Mouse (Mus musculus): ENCODE data around the gene Cbx5. TPM values are rescaled to one million over a fixed set of nuclear protein-coding genes. Genes with fewer than 3 reads are reported as not detected.
A peak's percentile ranks its signal among the peaks of the same experiment; 100 is the strongest.

Gene Cbx5
- polyA plus RNA-seq, 1 experiment from 2014 or later: 124 TPM

GRCm38 (mm10) chr15:103228904-103229303 lies 10.7 kb downstream of the Cbx5 start:
- Histone ChIP-seq H3K27me3 (no peaks in the 10 kb centered on the region), H3K4me2 (no peak overlapping the region), H3K9ac (no peak overlapping the region), H3K9me3 (replicated peaks) (no peaks in the 10 kb centered on the region), H3K4me3 (replicated peaks) (no peak overlapping the region), H3K4me1 (peaks cover 17% of the 10 kb centered on the region; the same call in 1 of the 2 replicates), H3K36me3 (peaks cover 7% of the 10 kb centered on the region; the same call in 1 of the 2 replicates), H3K27ac (peak overlapping the region; percentile 73)
- WGBS: 69% methylated on average over 2 of the region's 2 CpGs
- ATAC-seq (replicated peaks; ENCODE audit: low FRiP score): no peak

GRCm38 (mm10) chr15:103227572-103227971 lies 12.0 kb downstream of the Cbx5 start:
- Histone ChIP-seq H3K4me3 (replicated peaks) (no peak overlapping the region), H3K27ac (0 out of 2 replicates have a peak overlapping the region, but pooled peaks have one; percentile 20), H3K4me1 (peaks cover 17% of the 10 kb centered on the region; the same call in 1 of the 2 replicates), H3K4me2 (no peak overlapping the region), H3K9ac (no peak overlapping the region), H3K27me3 (no peaks in the 10 kb centered on the region), H3K9me3 (replicated peaks) (no peaks in the 10 kb centered on the region), H3K36me3 (0 out of 2 replicates have a peak, but pooled peaks cover 3% of the 10 kb centered on the region)
- WGBS: 71% methylated on average over 2 of the region's 2 CpGs
- no peak for ATAC-seq (replicated peaks; ENCODE audit: low FRiP score)

- no peaks in the 10 kb centered on the region for H3K27me3 ChIP-seq
- no peak overlapping the region for H3K4me3 ChIP-seq (replicated peaks)
- no peak overlapping the region for H3K9ac ChIP-seq
- no peak overlapping the region for H3K4me2 ChIP-seq
- 0 out of 2 replicates have a peak, but pooled peaks cover 3% of the 10 kb centered on the region for H3K36me3 ChIP-seq
- H3K27ac ChIP-seq: no peak overlapping the region
- H3K4me1 ChIP-seq: peaks cover 17% of the 10 kb centered on the region; the same call in 1 of the 2 replicates
- no peak for ATAC-seq (replicated peaks; ENCODE audit: low FRiP score)
- 76% methylated on average over 3 of the region's 3 CpGs for WGBS
- H3K9me3 ChIP-seq (replicated peaks): no peaks in the 10 kb centered on the region
Measured at GRCm38 (mm10) chr15:103227022-103227421, 12.6 kb downstream of the Cbx5 start.

GRCm38 (mm10) chr15:103224161-103224560 lies 15.5 kb downstream of the Cbx5 start:
- no peaks in the 10 kb centered on the region for H3K27me3 ChIP-seq
- H3K36me3 ChIP-seq: 0 out of 2 replicates have a peak, but pooled peaks cover 8% of the 10 kb centered on the region
- H3K9me3 ChIP-seq (replicated peaks): no peaks in the 10 kb centered on the region
- no peak overlapping the region for H3K27ac ChIP-seq
- no peak overlapping the region for H3K9ac ChIP-seq
- H3K4me1 ChIP-seq: peaks cover 24% of the 10 kb centered on the region
- no peak overlapping the region for H3K4me3 ChIP-seq (replicated peaks)
- H3K4me2 ChIP-seq: no peak overlapping the region
- 83% methylated on average over 2 of the region's 2 CpGs for WGBS
- no peak for ATAC-seq (replicated peaks; ENCODE audit: low FRiP score)

- H3K9ac ChIP-seq: no peak overlapping the region
- no peak for ATAC-seq (replicated peaks; ENCODE audit: low FRiP score)
- no peaks in the 10 kb centered on the region for H3K9me3 ChIP-seq (replicated peaks)
- 73% methylated on average over 1 of the region's 1 CpGs for WGBS
- peak overlapping the region; percentile 72 for H3K27ac ChIP-seq
- H3K4me2 ChIP-seq: no peak overlapping the region
- peaks cover 24% of the 10 kb centered on the region for H3K4me1 ChIP-seq
- H3K36me3 ChIP-seq: 0 out of 2 replicates have a peak, but pooled peaks cover 11% of the 10 kb centered on the region
- no peaks in the 10 kb centered on the region for H3K27me3 ChIP-seq
- H3K4me3 ChIP-seq (replicated peaks): no peak overlapping the region
Measured at GRCm38 (mm10) chr15:103221386-103221785, 18.2 kb downstream of the Cbx5 start.

GRCm38 (mm10) chr15:103220785-103221184 lies 18.8 kb downstream of the Cbx5 start:
- 0 out of 2 replicates have a peak, but pooled peaks cover 11% of the 10 kb centered on the region for H3K36me3 ChIP-seq
- 18% methylated on average over 3 of the region's 3 CpGs for WGBS
- peaks cover 29% of the 10 kb centered on the region for H3K4me1 ChIP-seq
- H3K4me2 ChIP-seq: no peak overlapping the region
- H3K4me3 ChIP-seq (replicated peaks): no peak overlapping the region
- no peaks in the 10 kb centered on the region for H3K9me3 ChIP-seq (replicated peaks)
- H3K27ac ChIP-seq: peak overlapping the region; percentile 72
- 0 out of 2 replicates have a peak, but pooled peaks have one; percentile 36 for ATAC-seq (replicated peaks; ENCODE audit: low FRiP score)
- no peak overlapping the region for H3K9ac ChIP-seq
- H3K27me3 ChIP-seq: no peaks in the 10 kb centered on the region

- Histone ChIP-seq H3K27ac (peak overlapping the region; percentile 96), H3K27me3 (no peaks in the 10 kb centered on the region), H3K4me2 (peak overlapping the region; percentile 69), H3K9me3 (replicated peaks) (no peaks in the 10 kb centered on the region), H3K9ac (0 out of 2 replicates have a peak overlapping the region, but pooled peaks have one; percentile 40), H3K36me3 (peaks cover 29% of the 10 kb centered on the region), H3K4me1 (peaks cover 45% of the 10 kb centered on the region), H3K4me3 (replicated peaks) (peak overlapping the region; percentile 46; the same call in 1 of the 2 replicates)
- ATAC-seq (replicated peaks; ENCODE audit: low FRiP score): 0 out of 2 replicates have a peak, but pooled peaks have one; percentile 8
- 38% methylated on average over 2 of the region's 2 CpGs for WGBS
Measured at GRCm38 (mm10) chr15:103216052-103216451, 23.6 kb downstream of the Cbx5 start.

GRCm38 (mm10) chr15:103214971-103215907 lies 24.4 kb downstream of the Cbx5 start:
- peak; percentile 97 for ATAC-seq (replicated peaks; ENCODE audit: low FRiP score)
- H3K27ac ChIP-seq: peak overlapping the region; percentile 96
- WGBS: under 1% methylated on average over 15 of the region's 15 CpGs
- H3K36me3 ChIP-seq: peaks cover 34% of the 10 kb centered on the region
- no peaks in the 10 kb centered on the region for H3K27me3 ChIP-seq
- peak overlapping the region; percentile 46 for H3K4me3 ChIP-seq (replicated peaks)
- peak overlapping the region; percentile 40 for H3K9ac ChIP-seq
- peak overlapping the region; percentile 69 for H3K4me2 ChIP-seq
- peaks cover 37% of the 10 kb centered on the region for H3K4me1 ChIP-seq
- H3K9me3 ChIP-seq (replicated peaks): no peaks in the 10 kb centered on the region

GRCm38 (mm10) chr15:103214149-103214548 lies 25.5 kb downstream of the Cbx5 start:
- Histone ChIP-seq H3K27ac (peak overlapping the region; percentile 69), H3K9me3 (replicated peaks) (no peaks in the 10 kb centered on the region), H3K36me3 (peaks cover 43% of the 10 kb centered on the region), H3K4me1 (peaks cover 36% of the 10 kb centered on the region), H3K9ac (no peak overlapping the region; the same call in 1 of the 2 replicates), H3K27me3 (no peaks in the 10 kb centered on the region), H3K4me3 (replicated peaks) (peak overlapping the region; percentile 19), H3K4me2 (peak overlapping the region; percentile 39)
- WGBS: 47% methylated on average over 2 of the region's 2 CpGs
- ATAC-seq (replicated peaks; ENCODE audit: low FRiP score): no peak

- H3K9me3 ChIP-seq (replicated peaks): no peaks in the 10 kb centered on the region
- no peaks in the 10 kb centered on the region for H3K27me3 ChIP-seq
- H3K36me3 ChIP-seq: peaks cover 92% of the 10 kb centered on the region
- H3K27ac ChIP-seq: peak overlapping the region; percentile 22; the same call in 1 of the 2 replicates
- WGBS: 53% methylated on average over 2 of the region's 2 CpGs
- H3K4me1 ChIP-seq: peaks cover 14% of the 10 kb centered on the region; the same call in 1 of the 2 replicates
- H3K9ac ChIP-seq: no peak overlapping the region
- H3K4me2 ChIP-seq: no peak overlapping the region
- H3K4me3 ChIP-seq (replicated peaks): no peak overlapping the region
- ATAC-seq (replicated peaks; ENCODE audit: low FRiP score): no peak
Measured at GRCm38 (mm10) chr15:103205156-103205555, 34.5 kb downstream of the Cbx5 start.

GRCm38 (mm10) chr15:103202088-103202793 lies 37.4 kb downstream of the Cbx5 start:
- H3K4me3 ChIP-seq (replicated peaks): no peak overlapping the region
- 35% methylated on average over 6 of the region's 6 CpGs for WGBS
- ATAC-seq (replicated peaks; ENCODE audit: low FRiP score): 0 out of 2 replicates have a peak, but pooled peaks have one; percentile 33

More at GRCm38 (mm10) chr15:103202088-103202793, 37.4 kb downstream of the Cbx5 start:
- Histone ChIP-seq H3K4me2 (no peak overlapping the region), H3K9me3 (replicated peaks) (no peaks in the 10 kb centered on the region), H3K4me1 (peaks cover 14% of the 10 kb centered on the region; the same call in 1 of the 2 replicates), H3K9ac (no peak overlapping the region), H3K27ac (peak overlapping the region; percentile 78), H3K27me3 (no peaks in the 10 kb centered on the region), H3K36me3 (peaks cover 92% of the 10 kb centered on the region)
